Mouse (Mus musculus) bone marrow macrophage, adult 2 months (primary cell): ENCODE results near the gene Ctrc.

Experiments used
- CTCF ChIP-seq: IDR thresholded peaks from 2 replicates; pipeline ENCODE4 v1.5.1; 2012; ENCODE audit warnings: low read depth, mild to moderate bottlenecking, low read length, moderate library complexity
- POLR2A ChIP-seq: IDR thresholded peaks from 2 replicates; pipeline ENCODE4 v1.6.1; 2012; ENCODE audit warnings: mild to moderate bottlenecking, low read depth, low read length, borderline replicate concordance

DNA sequence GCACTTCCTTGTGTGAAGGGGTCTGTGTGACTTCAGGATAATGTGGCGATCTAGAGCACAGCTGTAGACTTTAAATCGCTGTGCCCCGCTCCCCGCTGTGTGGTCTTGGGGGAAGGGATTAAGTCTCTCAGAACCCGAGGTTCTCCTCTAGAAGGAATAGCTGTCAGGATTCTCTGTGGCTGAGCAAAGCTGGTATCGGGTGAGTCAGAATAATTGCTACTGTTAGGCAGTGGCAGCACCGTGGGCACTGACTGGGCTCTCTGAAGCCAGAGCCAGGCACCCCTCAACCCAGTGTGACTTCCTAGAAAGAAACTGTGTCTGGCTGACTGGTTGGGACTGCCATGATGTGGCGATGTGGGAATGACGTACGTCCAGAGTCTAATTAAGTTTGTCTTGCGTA is 15.8 kb downstream of the Ctrc start:
- TF ChIP-seq CTCF, result no peak
- no peak for TF ChIP-seq POLR2A
